Mouse (Mus musculus) E14TG2a.4 (cell line): ENCODE data around the gene Tbc1d17.

Experiments
- CTCF ChIP-seq: conservative IDR thresholded peaks from 2 replicates; pipeline ENCODE4 v1.5.1; 2014; ENCODE audit warnings: low read length
- POU5F1 ChIP-seq: IDR thresholded peaks from 2 replicates; pipeline ENCODE4 v1.6.1; 2014; ENCODE audit warnings: low read length, borderline replicate concordance

GRCm38 (mm10) chr7:44856265-44856916 is 7.5 kb upstream of the Tbc1d17 start:
- TF ChIP-seq CTCF (no peak), POU5F1 (no peak)
